Comparison of ENCODE assay signal across 9 mouse cellular contexts in the genomic region with DNA sequence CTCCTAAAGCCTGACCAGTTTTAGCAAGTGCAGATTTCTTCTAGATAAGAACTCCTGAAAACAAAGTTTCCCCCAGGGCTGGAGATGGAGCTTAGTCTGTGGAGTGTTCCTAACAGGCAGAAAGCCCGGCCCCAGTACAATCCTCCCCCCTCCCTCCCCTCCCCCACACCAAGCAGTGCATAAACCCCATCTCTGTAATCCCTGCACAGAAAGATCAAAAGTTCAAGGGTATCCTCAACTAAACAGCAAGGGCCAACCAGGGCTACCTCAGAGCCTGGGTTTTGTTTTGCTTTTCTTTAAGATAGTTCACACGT. TPM values are rescaled to one million over a fixed set of nuclear protein-coding genes. Genes with fewer than 3 reads are reported as not detected.
DNase-seq lines count a peak whose midpoint lies in the region; ATAC-seq and TF ChIP-seq lines count a peak whose summit lies in the region.
"Had no signal": no experiment of that assay in that cellular context is flagged by ENCODE, and none has a peak within 500 bp of the region (broad histone marks: within the 10 kb centered on the region; RNA-seq: fewer than 3 reads in every experiment).

No protein-coding gene starts in this region.

- no peak overlapping the region; the same call in 1 of the 2 replicates for H3K9ac ChIP-seq in forebrain, embryonic 12.5 days
- peak overlapping the region; percentile 69; the same call in 1 of the 2 replicates for H3K9ac ChIP-seq in limb, embryonic 12.5 days (replicated peaks)
- peak overlapping the region; percentile 75; the same call in 1 of the 2 replicates for H3K9ac ChIP-seq in neural tube, embryonic 13.5 days

- intact Hi-C loops in left cerebral cortex, adult 2 months (cut with DNase I) = no loop called here

- no peak for TF ChIP-seq CTCF in left cerebral cortex, adult 2 months (IDR thresholded peaks at IDR 0.05)

- H3K9me3 ChIP-seq in forebrain, embryonic 12.5 days = no peaks in the 10 kb centered on the region
- H3K9me3 ChIP-seq in limb, embryonic 12.5 days = no peaks in the 10 kb centered on the region
- H3K9me3 ChIP-seq in neural tube, embryonic 13.5 days = no peaks in the 10 kb centered on the region

- H3K27me3 ChIP-seq in forebrain, embryonic 12.5 days = no peaks in the 10 kb centered on the region
- 0 out of 2 replicates have a peak, but pooled peaks cover 3% of the 10 kb centered on the region for H3K27me3 ChIP-seq in limb, embryonic 12.5 days
- H3K27me3 ChIP-seq in neural tube, embryonic 13.5 days = no peaks in the 10 kb centered on the region

- ATAC-seq in forebrain, embryonic 12.5 days (ENCODE audit: low FRiP score) = no peak; the same call in 1 of the 2 replicates
- peak; percentile 4; the same call in 1 of the 2 replicates for ATAC-seq in limb, embryonic 12.5 days (ENCODE audit: insufficient number of reproducible peaks, insufficient read depth, low FRiP score, low TSS enrichment, low read depth)
- peak; percentile 11 for ATAC-seq in neural tube, embryonic 13.5 days (ENCODE audit: low read depth)

- H3K4me2 ChIP-seq in forebrain, embryonic 12.5 days = peak overlapping the region; percentile 76
- peak overlapping the region; percentile 91 for H3K4me2 ChIP-seq in limb, embryonic 12.5 days
- peak overlapping the region; percentile 92 for H3K4me2 ChIP-seq in neural tube, embryonic 13.5 days

- H3K4me3 ChIP-seq in left cerebral cortex, adult 2 months = peak overlapping the region; percentile 51
- H3K4me3 ChIP-seq in forebrain, embryonic 12.5 days (replicated peaks) = peak overlapping the region; percentile 44
- H3K4me3 ChIP-seq in limb, embryonic 12.5 days (replicated peaks) = peak overlapping the region; percentile 52
- peak overlapping the region; percentile 49 for H3K4me3 ChIP-seq in neural tube, embryonic 13.5 days

- no peaks in the 10 kb centered on the region for H3K36me3 ChIP-seq in forebrain, embryonic 12.5 days (replicated peaks)
- H3K36me3 ChIP-seq in limb, embryonic 12.5 days = no peaks in the 10 kb centered on the region
- H3K36me3 ChIP-seq in neural tube, embryonic 13.5 days = no peaks in the 10 kb centered on the region

- 4% methylated on average over 2 of the region's 2 CpGs for WGBS in forebrain, embryonic 12.5 days
- WGBS in limb, embryonic 12.5 days = 14% methylated on average over 2 of the region's 2 CpGs
- WGBS in neural tube, embryonic 13.5 days = 4% methylated on average over 2 of the region's 2 CpGs

- H3K4me1 ChIP-seq in forebrain, embryonic 12.5 days = peaks cover 59% of the 10 kb centered on the region
- H3K4me1 ChIP-seq in limb, embryonic 12.5 days (replicated peaks) = peaks cover 35% of the 10 kb centered on the region
- peaks cover 63% of the 10 kb centered on the region for H3K4me1 ChIP-seq in neural tube, embryonic 13.5 days (replicated peaks)

- DNase-seq in left cerebral cortex, adult 2 months (ENCODE audit: extremely low spot score in 1 of 2, low spot score in 2 of 2) = no peak
- DNase-seq in left cerebral cortex, adult 11 months (ENCODE audit: low spot score) = no peak
- DNase-seq in spleen, postnatal 36 days (ENCODE audit: low spot score in 2 of 2) = no peak
- DNase-seq in embryo, embryonic 9.5 days (ENCODE audit: extremely low spot score) = no peak
- DNase-seq in B cell, adult 2 months = no peak
- DNase-seq: cerebellum, adult 11-12 months had no signal

- peak overlapping the region; percentile 75 for H3K27ac ChIP-seq in left cerebral cortex, adult 2 months
- H3K27ac ChIP-seq in forebrain, embryonic 12.5 days = peak overlapping the region; percentile 91
- peak overlapping the region; percentile 78 for H3K27ac ChIP-seq in limb, embryonic 12.5 days
- H3K27ac ChIP-seq in neural tube, embryonic 13.5 days (replicated peaks) = peak overlapping the region; percentile 85

RNA-seq across cellular contexts. Expression of a gene that starts 11.9 kb away (rescaled TPM):
- total RNA-seq in left cerebral cortex, adult 2 months (2021) = 10 to 100 TPM; 20.2 to 21.7 TPM
- polyA plus RNA-seq in forebrain, embryonic 12.5 days (2016; fragmentation: Nextera tagmentation; extraction: Ambion mirVana) = 76.8 and 81.0 TPM in 2 replicates
- polyA plus RNA-seq in limb, embryonic 12.5 days (2016; fragmentation: Nextera tagmentation; extraction: Ambion mirVana) = 20.6 and 23.1 TPM in 2 replicates
- polyA plus RNA-seq in neural tube, embryonic 13.5 days (2015; fragmentation: Nextera tagmentation; extraction: Ambion mirVana) = 25.5 and 27.9 TPM in 2 replicates

RNA-seq across cellular contexts. Expression of a gene that starts 28.1 kb away (rescaled TPM):
- 1 to 10 TPM; 2.0 to 2.2 TPM for total RNA-seq in left cerebral cortex, adult 2 months (2021)
- 0.62 and 1.0 TPM in 2 replicates for polyA plus RNA-seq in forebrain, embryonic 12.5 days (2016; fragmentation: Nextera tagmentation; extraction: Ambion mirVana)
- 2.9 and 3.2 TPM in 2 replicates for polyA plus RNA-seq in limb, embryonic 12.5 days (2016; fragmentation: Nextera tagmentation; extraction: Ambion mirVana)
- polyA plus RNA-seq in neural tube, embryonic 13.5 days (2015; fragmentation: Nextera tagmentation; extraction: Ambion mirVana) = 1.2 and 1.4 TPM in 2 replicates

RNA-seq across cellular contexts. Expression of a gene that starts 42.7 kb away (rescaled TPM):
- 10 to 100 TPM; 53.4 to 64.3 TPM for total RNA-seq in left cerebral cortex, adult 2 months (2021)
- polyA plus RNA-seq in forebrain, embryonic 12.5 days (2016; fragmentation: Nextera tagmentation; extraction: Ambion mirVana) = 106 and 111 TPM in 2 replicates
- 118 and 121 TPM in 2 replicates for polyA plus RNA-seq in limb, embryonic 12.5 days (2016; fragmentation: Nextera tagmentation; extraction: Ambion mirVana)
- polyA plus RNA-seq in neural tube, embryonic 13.5 days (2015; fragmentation: Nextera tagmentation; extraction: Ambion mirVana) = 95.1 and 99.9 TPM in 2 replicates

RNA-seq across cellular contexts. Expression of a gene that starts 45.8 kb away (rescaled TPM):
- total RNA-seq in left cerebral cortex, adult 2 months (2021) = not detected
- not detected in 2 replicates for polyA plus RNA-seq in forebrain, embryonic 12.5 days (2016; fragmentation: Nextera tagmentation; extraction: Ambion mirVana)
- not detected in 2 replicates for polyA plus RNA-seq in limb, embryonic 12.5 days (2016; fragmentation: Nextera tagmentation; extraction: Ambion mirVana)
- 0.15 TPM in 1 of 2 replicates, not detected in the other for polyA plus RNA-seq in neural tube, embryonic 13.5 days (2015; fragmentation: Nextera tagmentation; extraction: Ambion mirVana)

RNA-seq across cellular contexts. Expression of a gene that starts 49.9 kb away (rescaled TPM):
- total RNA-seq in left cerebral cortex, adult 2 months (2021) = not detected
- 0.46 and 0.87 TPM in 2 replicates for polyA plus RNA-seq in forebrain, embryonic 12.5 days (2016; fragmentation: Nextera tagmentation; extraction: Ambion mirVana)
- not detected in 2 replicates for polyA plus RNA-seq in limb, embryonic 12.5 days (2016; fragmentation: Nextera tagmentation; extraction: Ambion mirVana)
- polyA plus RNA-seq in neural tube, embryonic 13.5 days (2015; fragmentation: Nextera tagmentation; extraction: Ambion mirVana) = 0.89 TPM in 1 of 2 replicates, not detected in the other
